Mouse (Mus musculus): Measurements from ENCODE around the gene Dusp12.

Dusp12 gene

GRCm38 (mm10) chr1:170858872-170859271 is 26.5 kb downstream of the Dusp12 start:
- no peak for DNase-seq

GRCm38 (mm10) chr1:170857369-170857768 is 28.0 kb downstream of the Dusp12 start:
- DNase-seq: peak; percentile 81

DNA sequence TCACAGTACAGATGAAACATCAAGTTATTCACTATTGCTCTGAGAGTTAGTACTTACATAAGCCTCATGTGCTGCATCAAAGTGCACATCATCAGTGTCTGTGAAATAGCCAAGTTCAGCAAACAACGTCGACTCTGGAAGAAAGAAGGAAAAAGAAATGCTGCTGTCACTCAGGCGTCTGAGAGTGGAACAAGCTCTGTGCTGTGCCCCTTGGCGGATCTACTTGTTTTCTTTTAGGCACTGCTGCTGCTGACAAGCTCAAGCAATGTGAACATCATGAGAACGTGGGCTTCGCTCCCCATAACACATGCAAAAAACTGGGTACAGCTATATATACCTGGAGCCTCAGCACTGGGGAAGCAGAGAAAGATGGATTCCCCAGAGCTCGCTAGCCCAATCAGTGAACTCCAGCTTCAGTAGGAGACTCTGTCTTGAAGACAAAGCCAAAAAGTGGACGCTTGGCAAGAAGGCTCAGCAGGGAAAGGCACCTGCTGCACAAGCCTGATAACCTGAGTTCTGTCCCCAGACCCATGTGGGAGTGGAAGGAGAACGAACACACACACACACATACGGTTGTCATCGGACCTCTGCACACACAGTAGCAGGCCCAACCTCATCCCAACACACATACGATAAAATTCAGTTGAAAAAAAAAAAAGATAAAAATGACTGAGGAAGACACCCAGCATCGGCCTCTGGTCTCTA is 30.1 kb downstream of the Dusp12 start:
- no peak for DNase-seq

- no peak for DNase-seq
Observed at GRCm38 (mm10) chr1:170853604-170854003, 31.7 kb downstream of the Dusp12 start.

GRCm38 (mm10) chr1:170850637-170851624 is 34.4 kb downstream of the Dusp12 start:
- DNase-seq: no peak

DNA sequence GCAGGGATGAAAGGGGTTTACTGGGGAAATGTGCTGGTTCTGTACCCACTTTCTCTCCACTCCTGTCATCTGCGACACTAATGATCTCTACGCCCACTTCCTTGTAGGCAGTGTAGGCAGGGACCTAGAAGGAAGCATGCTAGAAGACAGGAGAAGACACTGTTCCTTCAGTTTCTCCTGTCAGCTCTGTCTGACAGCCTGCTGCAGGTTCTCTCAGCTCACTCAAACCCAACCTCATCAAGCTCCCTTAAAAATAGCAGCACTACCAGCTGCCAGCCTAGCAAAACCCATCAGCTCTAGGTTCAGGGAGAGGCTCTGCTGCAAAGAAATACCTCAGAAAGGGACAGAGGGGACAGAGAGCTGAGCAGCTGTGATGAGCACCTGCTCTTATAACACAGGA is 35.3 kb downstream of the Dusp12 start:
- DNase-seq: peak; percentile 37

DNA sequence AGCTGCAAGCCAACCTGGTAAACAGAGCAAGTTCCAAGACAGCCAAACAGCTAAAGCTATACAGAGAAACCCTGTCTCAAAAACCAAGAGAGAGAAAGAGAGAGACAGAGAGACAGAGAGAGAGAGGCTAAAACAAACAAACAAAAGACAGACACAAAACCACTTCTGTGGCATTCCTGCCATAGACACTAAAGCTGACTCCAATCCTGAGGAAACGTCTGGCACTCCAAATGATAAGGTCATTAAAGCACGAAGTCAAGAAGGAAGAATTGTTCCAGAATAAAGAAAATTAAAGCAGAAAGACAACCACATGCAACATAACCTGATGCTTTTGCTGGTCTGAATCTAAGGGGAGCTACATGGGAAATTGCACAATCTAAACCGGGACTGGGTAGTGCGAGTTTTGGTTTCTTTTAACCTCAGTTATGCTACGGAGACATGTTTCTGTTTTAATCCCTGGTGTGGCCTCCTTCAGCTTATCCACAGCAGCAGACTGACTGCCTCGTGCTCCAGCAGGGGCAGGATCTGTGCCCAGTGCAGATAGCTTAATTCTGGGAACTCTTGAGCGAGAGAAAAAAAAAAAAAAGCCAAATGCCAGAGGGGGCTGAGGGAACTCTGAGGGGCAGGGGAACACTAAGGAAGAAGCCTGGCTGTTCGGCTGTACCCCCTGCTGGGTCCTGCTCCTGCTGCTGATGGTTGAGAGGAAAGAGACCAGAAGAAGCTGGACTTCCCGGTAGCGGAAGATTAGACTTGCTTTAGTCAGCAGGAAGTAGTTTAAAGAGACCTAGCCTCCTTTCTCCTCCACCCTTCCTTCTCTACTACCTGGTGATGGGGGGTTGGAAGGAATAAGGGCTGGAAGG is 39.7 kb downstream of the Dusp12 start:
- DNase-seq: no peak

DNA sequence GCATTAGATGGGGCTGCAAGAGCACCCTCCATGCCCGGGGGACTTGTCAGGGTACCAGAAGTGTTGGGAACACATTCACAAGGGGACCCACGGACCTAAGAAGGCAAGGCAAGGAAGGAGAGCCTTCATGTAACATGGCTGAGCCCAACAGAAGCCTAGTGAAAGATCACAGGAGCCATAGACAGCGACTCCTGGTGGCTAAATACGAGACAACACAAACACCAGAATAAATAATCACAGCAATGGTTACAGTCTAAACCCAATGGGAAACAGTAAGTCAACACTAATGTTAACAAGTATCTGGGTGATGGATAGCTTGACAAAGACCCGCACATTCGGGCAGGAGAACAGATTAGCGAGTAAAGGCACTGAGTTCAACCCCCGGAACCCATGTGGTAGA is 41.0 kb downstream of the Dusp12 start:
- no peak for DNase-seq

- DNase-seq: no peak
Observed at GRCm38 (mm10) chr1:170839685-170840084, 45.7 kb downstream of the Dusp12 start.

DNA sequence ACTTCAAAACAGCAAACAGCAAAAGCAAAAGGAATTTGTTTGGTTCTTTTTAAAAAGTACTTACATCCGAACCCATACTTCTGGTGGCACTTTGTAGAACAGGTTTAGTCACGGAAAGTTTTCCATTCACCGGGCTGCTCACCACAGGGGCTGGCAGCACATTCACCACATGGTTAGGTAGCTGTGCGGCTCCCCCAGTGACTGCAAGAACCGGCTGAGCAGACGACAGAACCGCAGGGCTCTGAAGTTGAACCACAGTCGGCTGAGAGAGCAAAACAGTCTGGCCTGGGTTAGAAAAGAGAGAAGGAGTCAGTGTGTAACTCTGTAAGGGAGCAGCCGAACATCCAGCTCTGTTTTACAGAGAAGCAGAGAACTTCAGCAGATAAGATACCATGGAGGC is 50.6 kb downstream of the Dusp12 start:
- no peak for DNase-seq

DNA sequence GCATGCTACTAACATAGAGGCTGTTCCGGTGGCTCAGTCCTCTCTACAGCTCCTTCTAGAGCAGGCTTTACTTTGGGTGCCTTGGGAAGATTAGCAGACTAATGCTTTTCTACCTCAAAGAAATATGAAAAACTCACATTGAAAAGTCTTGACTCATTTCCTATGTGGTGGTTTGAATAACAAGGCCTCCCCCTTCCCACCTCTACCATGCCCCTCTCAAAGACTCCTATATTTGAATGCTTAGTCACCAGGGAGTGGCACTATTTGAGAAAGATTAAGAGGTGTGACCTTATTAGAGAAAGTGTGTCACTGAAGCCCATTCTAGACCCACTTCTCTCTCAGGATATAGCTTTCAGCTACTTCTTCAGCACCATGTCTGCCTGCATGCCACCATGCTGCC is 55.6 kb downstream of the Dusp12 start:
- no peak for DNase-seq

- DNase-seq: no peak
Observed at GRCm38 (mm10) chr1:170829344-170829743, 56.0 kb downstream of the Dusp12 start.

Measured in layer of hippocampus, adult 9-11 months (tissue).